Mouse (Mus musculus) heart, postnatal 0 days (tissue): ENCODE measurements around the gene Tap1.

Experiments
- CTCF ChIP-seq: IDR thresholded peaks from 2 replicates; pipeline ENCODE4 v1.5.1; 2016; ENCODE audit warnings: antibody characterized with exemption, control low read depth, low read depth
- EP300 ChIP-seq: IDR thresholded peaks from 2 replicates; pipeline ENCODE4 v1.6.1; 2016; ENCODE audit warnings: antibody characterized with exemption, low read depth

- no peak for TF ChIP-seq CTCF
- TF ChIP-seq EP300 = no peak
Observed at GRCm38 (mm10) chr17:34215176-34215575, 27.8 kb downstream of the Tap1 start.
